Mouse (Mus musculus) erythroblast, embryonic 14.5 days (primary cell): ENCODE results near the gene Drc3.

Experiments used
- GATA1 ChIP-seq: IDR thresholded peaks from 2 replicates; pipeline ENCODE4 v1.6.1; 2012; ENCODE audit warnings: low read length, inconsistent platforms, mixed read lengths
- TAL1 ChIP-seq: IDR thresholded peaks from 3 replicates; pipeline ENCODE4 v1.6.1; 2012; ENCODE audit warnings: low read length, inconsistent platforms, mixed read lengths

- TF ChIP-seq GATA1 (no peak), TAL1 (no peak)
These were observed 59.8 kb downstream of the Drc3 start for GRCm38 (mm10) chr11:60412921-60413320.
